Mouse (Mus musculus): ENCODE measurements around the gene Cntnap2. TPM values are rescaled to one million over a fixed set of nuclear protein-coding genes. Genes with fewer than 3 reads are reported as not detected.

Cntnap2 gene
- polyA plus RNA-seq, 1 experiment from 2014 or later = 19.5 TPM

DNA sequence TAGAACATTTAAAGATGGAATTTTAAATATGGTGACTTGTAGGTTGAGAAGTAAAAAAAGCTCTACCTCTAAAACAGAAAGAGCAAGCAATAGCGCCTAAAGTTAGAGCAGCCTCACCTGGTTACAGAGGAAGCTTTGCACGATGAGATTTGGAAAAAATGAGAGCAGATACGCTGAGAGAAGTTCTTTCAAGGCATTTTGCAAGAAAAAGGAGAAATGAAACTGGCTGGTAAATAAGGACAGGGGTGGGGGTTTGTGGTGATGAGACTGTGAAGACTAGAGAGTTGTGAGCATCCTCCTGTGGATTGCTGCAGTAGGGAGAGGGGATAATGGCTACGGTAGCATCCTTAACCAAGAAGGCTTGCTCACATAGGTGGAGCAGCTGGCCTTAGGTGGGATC lies 1953.8 kb downstream of the Cntnap2 start:
- Histone ChIP-seq H3K27me3 (ENCODE audit: control insufficient read depth, insufficient read depth, low read length) (no peaks in the 10 kb centered on the region), H3K36me3 (ENCODE audit: control insufficient read depth, insufficient read depth, low read length) (no peaks in the 10 kb centered on the region), H3K4me3 (ENCODE audit: low read depth, low read length) (no peak overlapping the region), H3K9me3 (ENCODE audit: control insufficient read depth, low read length) (no peaks in the 10 kb centered on the region), H3K9ac (ENCODE audit: low read depth, low read length) (no peak overlapping the region), H3K27ac (ENCODE audit: low read depth, low read length) (no peak overlapping the region), H3K4me2 (replicated peaks; ENCODE audit: low read depth, low read length) (no peak overlapping the region), H3K4me1 (replicated peaks; ENCODE audit: control insufficient read depth, insufficient read depth, low read length) (no peaks in the 10 kb centered on the region)
- DNase-seq (ENCODE audit: low spot score) (no peak), ATAC-seq (ENCODE audit: low FRiP score) (peak; percentile 19; the same call in 1 of the 2 replicates)
- 93% methylated on average over 4 of the region's 4 CpGs for WGBS

- Histone ChIP-seq H3K9me3 (ENCODE audit: control insufficient read depth, low read length) (no peaks in the 10 kb centered on the region), H3K27me3 (ENCODE audit: control insufficient read depth, insufficient read depth, low read length) (no peaks in the 10 kb centered on the region), H3K27ac (ENCODE audit: low read depth, low read length) (no peak overlapping the region), H3K4me1 (replicated peaks; ENCODE audit: control insufficient read depth, insufficient read depth, low read length) (no peaks in the 10 kb centered on the region), H3K4me2 (replicated peaks; ENCODE audit: low read depth, low read length) (no peak overlapping the region), H3K9ac (ENCODE audit: low read depth, low read length) (no peak overlapping the region), H3K4me3 (ENCODE audit: low read depth, low read length) (no peak overlapping the region), H3K36me3 (ENCODE audit: control insufficient read depth, insufficient read depth, low read length) (no peaks in the 10 kb centered on the region)
- ATAC-seq (ENCODE audit: low FRiP score) (peak; percentile 93), DNase-seq (ENCODE audit: low spot score) (peak; percentile 92)
- WGBS = 6% methylated on average over 4 of the region's 4 CpGs
Observed at GRCm38 (mm10) chr6:47013535-47013934, 1954.4 kb downstream of the Cntnap2 start.

DNA sequence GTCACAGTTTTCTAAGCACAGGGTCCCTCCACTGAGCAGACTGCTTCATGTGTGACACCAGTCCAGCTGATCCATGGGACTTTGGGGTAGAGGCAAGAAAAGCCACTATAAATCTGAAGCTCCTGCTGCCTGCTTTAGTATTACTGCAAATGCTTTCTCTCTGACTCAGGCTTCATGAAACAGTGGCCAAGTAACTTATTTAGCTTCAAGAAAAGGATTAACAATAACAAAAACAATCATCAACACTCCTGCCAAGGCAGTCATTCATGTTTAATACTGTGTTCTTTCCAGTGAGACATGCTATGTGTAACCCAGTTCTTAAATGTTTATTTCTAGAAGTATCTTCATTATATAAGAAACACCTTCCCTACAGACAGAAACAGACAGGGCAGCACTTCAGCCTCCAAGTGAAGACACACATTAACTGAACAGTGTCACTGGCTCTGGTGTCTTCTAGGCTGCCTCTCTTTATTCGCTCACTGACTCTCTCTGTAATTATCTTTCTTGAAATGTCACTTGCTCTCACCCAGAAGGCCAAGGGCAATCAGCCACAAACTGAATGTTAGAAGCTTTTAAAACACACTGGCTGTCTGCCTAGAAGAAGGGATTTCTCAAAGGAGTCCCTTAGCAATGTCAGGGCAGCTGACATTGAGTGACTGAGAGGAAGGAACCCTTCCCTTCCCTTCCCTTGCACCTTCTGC lies 1955.9 kb downstream of the Cntnap2 start:
- H3K9me3 ChIP-seq (ENCODE audit: control insufficient read depth, low read length) = no peaks in the 10 kb centered on the region
- no peak overlapping the region for H3K27ac ChIP-seq (ENCODE audit: low read depth, low read length)
- WGBS = 74% methylated on average over 1 of the region's 1 CpGs
- H3K36me3 ChIP-seq (ENCODE audit: control insufficient read depth, insufficient read depth, low read length) = no peaks in the 10 kb centered on the region
- H3K9ac ChIP-seq (ENCODE audit: low read depth, low read length) = no peak overlapping the region
- no peak overlapping the region for H3K4me2 ChIP-seq (replicated peaks; ENCODE audit: low read depth, low read length)
- no peak for ATAC-seq (ENCODE audit: low FRiP score)
- H3K4me3 ChIP-seq (ENCODE audit: low read depth, low read length) = no peak overlapping the region
- H3K27me3 ChIP-seq (ENCODE audit: control insufficient read depth, insufficient read depth, low read length) = no peaks in the 10 kb centered on the region
- no peak for DNase-seq (ENCODE audit: low spot score)
- no peaks in the 10 kb centered on the region for H3K4me1 ChIP-seq (replicated peaks; ENCODE audit: control insufficient read depth, insufficient read depth, low read length)

DNA sequence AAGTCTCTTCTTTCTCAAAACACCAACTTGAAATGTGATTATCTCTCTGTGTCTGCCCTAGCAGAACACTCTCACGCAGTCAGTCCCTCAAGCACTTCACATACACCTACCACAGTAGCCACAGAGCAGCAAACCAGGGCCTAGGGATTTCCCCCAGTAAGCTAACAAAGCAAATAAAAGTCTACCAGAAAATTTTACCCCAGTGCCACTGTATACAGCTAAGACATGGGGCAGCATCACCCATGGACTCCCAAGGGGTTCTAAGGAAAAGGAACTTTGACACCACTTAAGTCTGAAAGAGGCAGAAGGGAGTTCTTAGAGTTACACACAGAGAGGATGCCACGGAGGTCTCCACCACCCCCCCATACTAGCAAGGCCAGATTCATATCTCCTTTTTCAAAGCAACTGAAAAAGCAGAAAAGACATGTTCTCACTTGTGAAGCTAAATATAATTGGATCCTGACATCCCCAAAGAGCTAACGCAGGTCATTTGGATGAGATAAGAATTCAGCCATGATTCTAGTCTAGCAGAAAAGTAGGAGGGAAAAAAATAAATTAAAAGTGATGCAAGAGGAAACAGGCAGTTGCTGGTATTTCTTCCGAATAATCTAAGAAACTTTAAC lies 1967.0 kb downstream of the Cntnap2 start:
- ATAC-seq (ENCODE audit: low FRiP score) (no peak), DNase-seq (ENCODE audit: low spot score) (no peak)
- H3K4me3 ChIP-seq (ENCODE audit: low read depth, low read length) = no peak overlapping the region

GRCm38 (mm10) chr6:47031362-47031761 lies 1972.2 kb downstream of the Cntnap2 start:
- Histone ChIP-seq H3K4me1 (replicated peaks; ENCODE audit: control insufficient read depth, insufficient read depth, low read length) (no peaks in the 10 kb centered on the region), H3K36me3 (ENCODE audit: control insufficient read depth, insufficient read depth, low read length) (no peaks in the 10 kb centered on the region), H3K27ac (ENCODE audit: low read depth, low read length) (no peak overlapping the region), H3K9me3 (ENCODE audit: control insufficient read depth, low read length) (no peaks in the 10 kb centered on the region), H3K4me2 (replicated peaks; ENCODE audit: low read depth, low read length) (no peak overlapping the region), H3K27me3 (ENCODE audit: control insufficient read depth, insufficient read depth, low read length) (no peaks in the 10 kb centered on the region), H3K9ac (ENCODE audit: low read depth, low read length) (no peak overlapping the region), H3K4me3 (ENCODE audit: low read depth, low read length) (no peak overlapping the region)
- ATAC-seq (ENCODE audit: low FRiP score) (no peak), DNase-seq (ENCODE audit: low spot score) (no peak)
- 78% methylated on average over 2 of the region's 2 CpGs for WGBS

More for the DNA sequence above, 1967.0 kb downstream of the Cntnap2 start:
- Histone ChIP-seq H3K4me2 (replicated peaks; ENCODE audit: low read depth, low read length) (no peak overlapping the region), H3K9ac (ENCODE audit: low read depth, low read length) (no peak overlapping the region), H3K4me1 (replicated peaks; ENCODE audit: control insufficient read depth, insufficient read depth, low read length) (no peaks in the 10 kb centered on the region), H3K9me3 (ENCODE audit: control insufficient read depth, low read length) (no peaks in the 10 kb centered on the region), H3K27me3 (ENCODE audit: control insufficient read depth, insufficient read depth, low read length) (no peaks in the 10 kb centered on the region), H3K36me3 (ENCODE audit: control insufficient read depth, insufficient read depth, low read length) (no peaks in the 10 kb centered on the region), H3K27ac (ENCODE audit: low read depth, low read length) (no peak overlapping the region)
- 73% methylated on average over 4 of the region's 4 CpGs for WGBS

DNA sequence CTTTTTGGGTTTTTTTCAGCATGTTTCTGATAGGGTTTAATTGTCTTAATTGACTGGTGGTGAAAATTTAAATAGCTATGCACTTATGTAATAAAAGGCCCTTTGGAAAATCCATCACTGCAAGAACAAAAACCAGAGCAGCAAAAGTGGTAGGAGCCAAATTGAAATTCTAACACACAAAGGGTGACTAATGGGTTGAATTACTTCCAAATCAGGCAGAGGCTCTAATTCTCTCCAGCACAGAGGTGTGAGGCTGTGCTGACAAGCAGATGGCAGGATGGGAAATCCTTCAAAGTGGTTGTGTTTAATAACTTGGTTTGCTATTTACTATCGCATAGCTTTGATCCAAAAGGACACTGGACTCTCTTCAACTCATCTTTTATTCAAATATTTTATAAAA lies 1983.4 kb downstream of the Cntnap2 start:
- no peak for DNase-seq (ENCODE audit: low spot score)
- H3K9me3 ChIP-seq (ENCODE audit: control insufficient read depth, low read length) = no peaks in the 10 kb centered on the region
- no peak overlapping the region for H3K27ac ChIP-seq (ENCODE audit: low read depth, low read length)
- 100% methylated on average over 1 of the region's 1 CpGs for WGBS
- no peak for ATAC-seq (ENCODE audit: low FRiP score)
- H3K9ac ChIP-seq (ENCODE audit: low read depth, low read length) = no peak overlapping the region
- H3K4me3 ChIP-seq (ENCODE audit: low read depth, low read length) = no peak overlapping the region
- no peaks in the 10 kb centered on the region for H3K4me1 ChIP-seq (replicated peaks; ENCODE audit: control insufficient read depth, insufficient read depth, low read length)
- no peaks in the 10 kb centered on the region for H3K36me3 ChIP-seq (ENCODE audit: control insufficient read depth, insufficient read depth, low read length)
- no peaks in the 10 kb centered on the region for H3K27me3 ChIP-seq (ENCODE audit: control insufficient read depth, insufficient read depth, low read length)
- no peak overlapping the region for H3K4me2 ChIP-seq (replicated peaks; ENCODE audit: low read depth, low read length)

- Histone ChIP-seq H3K27me3 (ENCODE audit: control insufficient read depth, insufficient read depth, low read length) (no peaks in the 10 kb centered on the region), H3K9ac (ENCODE audit: low read depth, low read length) (no peak overlapping the region), H3K4me2 (replicated peaks; ENCODE audit: low read depth, low read length) (no peak overlapping the region), H3K36me3 (ENCODE audit: control insufficient read depth, insufficient read depth, low read length) (no peaks in the 10 kb centered on the region), H3K27ac (ENCODE audit: low read depth, low read length) (no peak overlapping the region), H3K4me3 (ENCODE audit: low read depth, low read length) (no peak overlapping the region), H3K4me1 (replicated peaks; ENCODE audit: control insufficient read depth, insufficient read depth, low read length) (no peaks in the 10 kb centered on the region), H3K9me3 (ENCODE audit: control insufficient read depth, low read length) (no peaks in the 10 kb centered on the region)
- DNase-seq (ENCODE audit: low spot score) = no peak
- no peak for ATAC-seq (ENCODE audit: low FRiP score)
- WGBS = 90% methylated on average over 1 of the region's 1 CpGs
Observed at GRCm38 (mm10) chr6:47043586-47043985, 1984.4 kb downstream of the Cntnap2 start.

DNA sequence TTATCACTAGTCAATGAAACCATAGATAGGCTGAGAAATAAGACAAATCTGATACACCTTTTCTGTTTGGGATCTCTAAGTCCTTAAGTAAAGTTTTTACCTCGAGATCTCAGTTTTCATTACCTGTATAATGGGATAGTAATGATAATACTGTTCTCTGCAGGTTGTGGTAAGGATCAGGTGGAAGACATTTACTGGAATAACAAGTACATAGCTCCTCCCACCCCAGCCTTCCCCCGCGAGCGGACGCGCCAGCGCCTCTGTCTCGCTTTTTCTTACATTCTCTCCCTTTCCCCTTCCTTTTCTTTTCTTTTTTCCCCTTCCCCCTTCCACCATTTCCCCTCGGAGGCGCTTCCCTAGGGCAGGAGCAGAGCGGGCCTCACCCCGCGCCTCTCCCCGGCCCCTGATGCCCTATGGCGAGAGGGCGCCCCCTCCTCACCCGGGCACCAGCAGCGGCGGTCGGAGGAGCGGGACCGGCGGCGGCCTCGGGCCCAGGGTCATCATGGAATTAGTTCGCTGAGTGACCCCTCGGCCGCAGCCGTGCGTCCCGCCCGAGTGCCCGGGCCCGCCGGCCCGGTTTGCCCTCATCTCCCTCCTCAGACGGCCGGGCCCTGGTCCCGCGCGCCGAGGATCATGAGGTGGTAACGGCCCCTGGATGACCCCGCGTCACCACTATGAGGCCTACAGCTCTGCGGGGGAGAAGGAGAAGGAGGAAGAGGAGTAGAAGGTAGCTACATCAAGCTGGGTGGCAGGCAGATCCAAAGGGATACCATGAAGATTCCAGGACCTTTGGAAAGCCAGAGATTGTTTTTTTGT lies 1985.4 kb downstream of the Cntnap2 start:
- no peaks in the 10 kb centered on the region for H3K9me3 ChIP-seq (ENCODE audit: control insufficient read depth, low read length)
- DNase-seq (ENCODE audit: low spot score) (peak; percentile 38), ATAC-seq (ENCODE audit: low FRiP score) (peak; percentile 78)
- WGBS = 2% methylated on average over 46 of the region's 46 CpGs
- no peaks in the 10 kb centered on the region for H3K27me3 ChIP-seq (ENCODE audit: control insufficient read depth, insufficient read depth, low read length)
- H3K36me3 ChIP-seq (ENCODE audit: control insufficient read depth, insufficient read depth, low read length) = no peaks in the 10 kb centered on the region
- H3K9ac ChIP-seq (ENCODE audit: low read depth, low read length) = peak overlapping the region; percentile 58
- H3K4me3 ChIP-seq (ENCODE audit: low read depth, low read length) = peak overlapping the region; percentile 36
- H3K27ac ChIP-seq (ENCODE audit: low read depth, low read length) = no peak overlapping the region
- H3K4me2 ChIP-seq (replicated peaks; ENCODE audit: low read depth, low read length) = peak overlapping the region; percentile 58
- H3K4me1 ChIP-seq (replicated peaks; ENCODE audit: control insufficient read depth, insufficient read depth, low read length) = no peaks in the 10 kb centered on the region

Data from hindbrain, embryonic 11.5 days (tissue).